Mouse (Mus musculus): ENCODE measurements around the gene Sptbn4.
A peak's percentile ranks its signal among the peaks of the same experiment; 100 is the strongest.

Sptbn4 gene

GRCm38 (mm10) chr7:27383233-27383632, 64.3 kb downstream of the Sptbn4 start:
- no peak for DNase-seq (ENCODE audit: low spot score)

GRCm38 (mm10) chr7:27381560-27381959, 65.9 kb downstream of the Sptbn4 start:
- DNase-seq (ENCODE audit: low spot score): no peak

- no peak for DNase-seq (ENCODE audit: low spot score)
Observed at GRCm38 (mm10) chr7:27381009-27381408, 66.5 kb downstream of the Sptbn4 start.

GRCm38 (mm10) chr7:27379836-27380235, 67.7 kb downstream of the Sptbn4 start:
- DNase-seq (ENCODE audit: low spot score): no peak

GRCm38 (mm10) chr7:27378431-27378830, 69.1 kb downstream of the Sptbn4 start:
- DNase-seq (ENCODE audit: low spot score): no peak

GRCm38 (mm10) chr7:27375274-27375673, 72.2 kb downstream of the Sptbn4 start:
- no peak for DNase-seq (ENCODE audit: low spot score)

- DNase-seq (ENCODE audit: low spot score): no peak
Observed at GRCm38 (mm10) chr7:27371715-27372462, 75.6 kb downstream of the Sptbn4 start.

GRCm38 (mm10) chr7:27369111-27369510, 78.4 kb downstream of the Sptbn4 start:
- DNase-seq (ENCODE audit: low spot score): no peak

- DNase-seq (ENCODE audit: low spot score): no peak
Observed at GRCm38 (mm10) chr7:27367976-27368375, 79.5 kb downstream of the Sptbn4 start.

- no peak for DNase-seq (ENCODE audit: low spot score)
Observed at GRCm38 (mm10) chr7:27366082-27366844, 81.2 kb downstream of the Sptbn4 start.

- no peak for DNase-seq (ENCODE audit: low spot score)
Observed at GRCm38 (mm10) chr7:27364379-27364778, 83.1 kb downstream of the Sptbn4 start.

GRCm38 (mm10) chr7:27361283-27361946, 86.1 kb downstream of the Sptbn4 start:
- peak; percentile 98 for DNase-seq (ENCODE audit: low spot score)

- DNase-seq (ENCODE audit: low spot score): no peak
Observed at GRCm38 (mm10) chr7:27360749-27361148, 86.7 kb downstream of the Sptbn4 start.

- no peak for DNase-seq (ENCODE audit: low spot score)
Observed at GRCm38 (mm10) chr7:27359706-27360358, 87.7 kb downstream of the Sptbn4 start.

- no peak for DNase-seq (ENCODE audit: low spot score)
Observed at GRCm38 (mm10) chr7:27359162-27359561, 88.3 kb downstream of the Sptbn4 start.

GRCm38 (mm10) chr7:27357595-27357978, 89.9 kb downstream of the Sptbn4 start:
- no peak for DNase-seq (ENCODE audit: low spot score)

- no peak for DNase-seq (ENCODE audit: low spot score)
Observed at GRCm38 (mm10) chr7:27356861-27357594, 90.5 kb downstream of the Sptbn4 start, which contains the start of gene Gm20479. Gene Gm20479, minus strand, starts transcription at chr7:27357419.

- DNase-seq (ENCODE audit: low spot score): no peak
Observed at GRCm38 (mm10) chr7:27356248-27356647, 91.2 kb downstream of the Sptbn4 start.

GRCm38 (mm10) chr7:27355745-27356240, 91.7 kb downstream of the Sptbn4 start, which contains the start of gene Shkbp1:
Gene Shkbp1, minus strand, starts transcription at chr7:27356019.
- DNase-seq (ENCODE audit: low spot score): peak; percentile 66

- DNase-seq (ENCODE audit: low spot score): no peak
Observed at GRCm38 (mm10) chr7:27355261-27355660, 92.2 kb downstream of the Sptbn4 start.

GRCm38 (mm10) chr7:27354783-27355182, 92.7 kb downstream of the Sptbn4 start:
- no peak for DNase-seq (ENCODE audit: low spot score)

All from ovary, postnatal 14 days (tissue).